9 mouse cellular contexts compared by ENCODE assay signal in the genomic region with DNA sequence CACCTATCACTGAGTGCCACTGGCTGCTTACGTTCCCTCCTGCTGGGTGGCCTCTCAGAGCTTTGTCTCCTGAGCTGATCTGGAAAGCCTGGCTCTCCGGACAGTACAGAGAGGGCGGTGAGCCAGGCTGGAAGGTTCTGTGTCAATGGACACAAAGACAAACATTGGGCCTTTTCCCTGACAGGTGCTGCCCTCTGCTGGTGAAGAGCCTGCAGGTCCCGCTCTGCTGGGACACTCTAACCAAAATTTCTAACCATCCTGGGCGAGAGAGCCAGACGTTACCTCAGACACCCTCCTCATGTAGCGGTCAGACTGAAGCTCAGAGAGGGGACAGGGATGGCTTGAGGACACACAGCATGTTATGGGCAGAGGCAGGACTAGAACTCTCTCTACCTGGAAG.
DNase-seq lines count a peak whose midpoint lies in the region; ATAC-seq and TF ChIP-seq lines count a peak whose summit lies in the region.
"Had no signal": no experiment of that assay in that cellular context is flagged by ENCODE, and none has a peak within 500 bp of the region (broad histone marks: within the 10 kb centered on the region; RNA-seq: fewer than 3 reads in every experiment).

No protein-coding gene starts in this region.

- peak; percentile 53 for DNase-seq in 416B (ENCODE audit: low read depth)
- DNase-seq in Muller cell, postnatal 12 days (ENCODE audit: inconsistent ontology term), result peak; percentile 61
- DNase-seq in cerebellum, postnatal 25 days, result peak; percentile 90 to 96
- DNase-seq in gastrocnemius, adult 8-10 months (ENCODE audit: low spot score in 2 of 2), result peak; percentile 31 to 39
- peak; percentile 83 for DNase-seq in kidney, postnatal 10 days
- DNase-seq in lung, postnatal 0 days (ENCODE audit: low spot score), result peak; percentile 52
- peak; percentile 52 for DNase-seq in retina, adult 2 months (ENCODE audit: low read depth, low spot score)

- 32% methylated on average over 7 of the region's 7 CpGs for whole genome bisulfite sequencing in lung, postnatal 0 days

- no peaks in the 10 kb centered on the region for H3K9me3 ChIP-seq in lung, postnatal 0 days (ENCODE audit: low read length)

- no peak overlapping the region for H3K9ac ChIP-seq in lung, postnatal 0 days (replicated peaks; ENCODE audit: low read depth)

- no peaks in the 10 kb centered on the region for H3K27me3 ChIP-seq in lung, postnatal 0 days (replicated peaks; ENCODE audit: insufficient read depth, low read length)

- H3K36me3 ChIP-seq in lung, postnatal 0 days (ENCODE audit: insufficient read depth, low read length), result 0 out of 2 replicates have a peak, but pooled peaks cover 4% of the 10 kb centered on the region

- no peak overlapping the region for H3K4me3 ChIP-seq in lung, postnatal 0 days (ENCODE audit: low read depth, low read length)
- H3K4me3 ChIP-seq: erythroblast, embryonic 14.5 days had no signal

- no peak overlapping the region for H3K4me2 ChIP-seq in lung, postnatal 0 days (replicated peaks; ENCODE audit: low read depth, low read length)

- no peak overlapping the region for H3K27ac ChIP-seq in lung, postnatal 0 days (ENCODE audit: low read length)

- no peaks in the 10 kb centered on the region for H3K4me1 ChIP-seq in lung, postnatal 0 days (ENCODE audit: insufficient read depth, low read depth, low read length)

- 0 out of 2 replicates have a peak, but pooled peaks have one; percentile 14 for ATAC-seq in lung, postnatal 0 days
- no peak for ATAC-seq in inflammation-experienced regulatory T-cells, adult 6 months

- TF ChIP-seq EP300 in lung, postnatal 0 days (IDR thresholded peaks at IDR 0.05), result no peak

- peak; percentile 84 for TF ChIP-seq CTCF in lung, postnatal 0 days (IDR thresholded peaks at IDR 0.05)

Comparison
In these comparisons a context has a peak if more than half of its experiments do, and no peak if none do; other contexts are left out.
1. DNase-seq: peak in every context shown above with its lines; median percentile 93 in cerebellum, postnatal 25 days; 83 in kidney, postnatal 10 days; 61 in Muller cell, postnatal 12 days; 53 in 416B; 52 in lung, postnatal 0 days; 52 in retina, adult 2 months; 35 in gastrocnemius, adult 8-10 months.